Mouse (Mus musculus) bone marrow macrophage, adult 2 months (primary cell): ENCODE measurements at regions not wholly inside any gene's neighbourhood (a gene's known extent, or its start where the extent isn't known, plus 50 kb on each side); places are given as distances from the start of the nearest gene placed in this dataset.
"Not testable (repeated sequence)": the region's sequence is repeated elsewhere in the genome, so short reads cannot be mapped to it uniquely, and the experiment has no call there.

Experiments
- CTCF ChIP-seq: IDR thresholded peaks from 2 replicates; pipeline ENCODE4 v1.5.1; 2012; ENCODE audit warnings: low read depth, mild to moderate bottlenecking, low read length, moderate library complexity
- POLR2A ChIP-seq: IDR thresholded peaks from 2 replicates; pipeline ENCODE4 v1.6.1; 2012; ENCODE audit warnings: mild to moderate bottlenecking, low read depth, low read length, borderline replicate concordance

- not testable (repeated sequence) for TF ChIP-seq POLR2A, CTCF
Measured at GRCm38 (mm10) chr11:45424066-45424465, 427.8 kb upstream of the Clint1 start.
